Mouse (Mus musculus): Measurements from ENCODE around the gene Col4a1.

Col4a1 gene

GRCm38 (mm10) chr8:11265971-11266370, 46.7 kb downstream of the Col4a1 start:
- no peak for DNase-seq (ENCODE audit: low spot score)

- DNase-seq (ENCODE audit: low spot score) = no peak
These were observed 48.8 kb downstream of the Col4a1 start for GRCm38 (mm10) chr8:11263848-11264247.

GRCm38 (mm10) chr8:11262031-11262735, 50.4 kb downstream of the Col4a1 start:
- no peak for DNase-seq (ENCODE audit: low spot score)

- no peak for DNase-seq (ENCODE audit: low spot score)
These were observed 52.6 kb downstream of the Col4a1 start for GRCm38 (mm10) chr8:11259832-11260615.

GRCm38 (mm10) chr8:11258517-11259136, 54.0 kb downstream of the Col4a1 start:
- no peak for DNase-seq (ENCODE audit: low spot score)

GRCm38 (mm10) chr8:11257079-11258017, 55.3 kb downstream of the Col4a1 start:
- no peak for DNase-seq (ENCODE audit: low spot score)

GRCm38 (mm10) chr8:11256405-11256804, 56.2 kb downstream of the Col4a1 start:
- DNase-seq (ENCODE audit: low spot score) = no peak

GRCm38 (mm10) chr8:11255680-11256079, 56.9 kb downstream of the Col4a1 start:
- DNase-seq (ENCODE audit: low spot score) = no peak

- no peak for DNase-seq (ENCODE audit: low spot score)
These were observed 57.6 kb downstream of the Col4a1 start for GRCm38 (mm10) chr8:11254914-11255530.

- DNase-seq (ENCODE audit: low spot score) = no peak
These were observed 58.1 kb downstream of the Col4a1 start for GRCm38 (mm10) chr8:11254510-11254909.

GRCm38 (mm10) chr8:11253556-11253955, 59.1 kb downstream of the Col4a1 start:
- DNase-seq (ENCODE audit: low spot score) = peak; percentile 77

- no peak for DNase-seq (ENCODE audit: low spot score)
These were observed 59.6 kb downstream of the Col4a1 start for GRCm38 (mm10) chr8:11253041-11253440.

GRCm38 (mm10) chr8:11252235-11252774, 60.3 kb downstream of the Col4a1 start:
- no peak for DNase-seq (ENCODE audit: low spot score)

- DNase-seq (ENCODE audit: low spot score) = no peak
These were observed 62.5 kb downstream of the Col4a1 start for GRCm38 (mm10) chr8:11250149-11250548.

GRCm38 (mm10) chr8:11249541-11250058, 63.0 kb downstream of the Col4a1 start:
- DNase-seq (ENCODE audit: low spot score) = no peak

GRCm38 (mm10) chr8:11248712-11249111, 63.9 kb downstream of the Col4a1 start:
- no peak for DNase-seq (ENCODE audit: low spot score)

- DNase-seq (ENCODE audit: low spot score) = no peak
These were observed 71.1 kb downstream of the Col4a1 start for GRCm38 (mm10) chr8:11241488-11241887.

GRCm38 (mm10) chr8:11234879-11235210, 77.8 kb downstream of the Col4a1 start:
- DNase-seq (ENCODE audit: low spot score) = no peak

GRCm38 (mm10) chr8:11234151-11234878, 78.3 kb downstream of the Col4a1 start:
- no peak for DNase-seq (ENCODE audit: low spot score)

GRCm38 (mm10) chr8:11233009-11233408, 79.6 kb downstream of the Col4a1 start:
- DNase-seq (ENCODE audit: low spot score) = no peak
